Comparison of ENCODE assay signal across 8 mouse cellular contexts in the genomic region with DNA sequence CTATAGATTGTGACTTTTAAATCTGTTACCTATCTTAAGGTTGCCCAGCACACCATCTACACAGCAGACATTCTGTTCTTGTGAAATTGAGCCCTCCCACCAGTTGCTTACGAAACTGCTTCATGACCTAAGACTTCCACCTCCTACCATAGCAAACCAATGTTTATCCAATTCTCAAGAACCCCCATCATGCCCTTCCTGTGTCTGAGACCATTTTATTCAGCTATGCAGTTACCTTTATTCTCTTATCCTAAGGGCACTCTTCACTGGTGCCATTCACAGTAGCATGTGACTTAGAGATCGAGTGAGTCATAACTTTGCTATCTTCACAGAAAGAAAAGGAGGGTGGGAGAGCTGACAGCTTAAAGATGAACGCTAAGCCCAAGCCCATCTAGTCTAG. TPM values are rescaled to one million over a fixed set of nuclear protein-coding genes. Genes with fewer than 3 reads are reported as not detected.
A peak's percentile ranks its signal among the peaks of the same experiment; 100 is the strongest.
DNase-seq lines count a peak whose midpoint lies in the region; ATAC-seq lines count a peak whose summit lies in the region.

No protein-coding gene starts in this region.

- H3K27me3 ChIP-seq in neural tube, embryonic 11.5 days (ENCODE audit: control insufficient read depth, insufficient read depth, low read length): no peaks in the 10 kb centered on the region
- no peaks in the 10 kb centered on the region for H3K27me3 ChIP-seq in forebrain, embryonic 16.5 days (replicated peaks; ENCODE audit: control insufficient read depth, insufficient read depth, low read length)
- no peaks in the 10 kb centered on the region for H3K27me3 ChIP-seq in liver, embryonic 16.5 days (ENCODE audit: control insufficient read depth, insufficient read depth, low read depth, low read length)

- no peaks in the 10 kb centered on the region for H3K36me3 ChIP-seq in neural tube, embryonic 11.5 days (ENCODE audit: control insufficient read depth, insufficient read depth, low read length)
- H3K36me3 ChIP-seq in forebrain, embryonic 16.5 days (ENCODE audit: control insufficient read depth, insufficient read depth): no peaks in the 10 kb centered on the region
- H3K36me3 ChIP-seq in liver, embryonic 16.5 days (ENCODE audit: control insufficient read depth, insufficient read depth): no peaks in the 10 kb centered on the region

- H3K4me1 ChIP-seq in neural tube, embryonic 11.5 days (ENCODE audit: control insufficient read depth, insufficient read depth, low read length): peaks cover 20% of the 10 kb centered on the region
- H3K4me1 ChIP-seq in forebrain, embryonic 16.5 days (replicated peaks; ENCODE audit: control insufficient read depth, insufficient read depth, low read length): peaks cover 43% of the 10 kb centered on the region
- H3K4me1 ChIP-seq in liver, embryonic 16.5 days (ENCODE audit: control insufficient read depth, low read depth, low read length): peaks cover 46% of the 10 kb centered on the region

- H3K9me3 ChIP-seq in neural tube, embryonic 11.5 days (ENCODE audit: control insufficient read depth, low read length): no peaks in the 10 kb centered on the region
- H3K9me3 ChIP-seq in forebrain, embryonic 16.5 days (ENCODE audit: control insufficient read depth, low read length): no peaks in the 10 kb centered on the region
- no peaks in the 10 kb centered on the region for H3K9me3 ChIP-seq in liver, embryonic 16.5 days (replicated peaks; ENCODE audit: control insufficient read depth, low read length)

- peak overlapping the region; percentile 82 for H3K4me3 ChIP-seq in neural tube, embryonic 11.5 days (ENCODE audit: low read depth, low read length)
- H3K4me3 ChIP-seq in forebrain, embryonic 16.5 days (replicated peaks; ENCODE audit: low read length): no peak overlapping the region
- H3K4me3 ChIP-seq in liver, embryonic 16.5 days (ENCODE audit: low read depth, low read length): peak overlapping the region; percentile 88

- H3K27ac ChIP-seq in neural tube, embryonic 11.5 days (ENCODE audit: low read depth, low read length): no peak overlapping the region
- H3K27ac ChIP-seq in forebrain, embryonic 16.5 days (ENCODE audit: low read length): no peak overlapping the region
- no peak overlapping the region; the same call in 1 of the 2 replicates for H3K27ac ChIP-seq in liver, embryonic 16.5 days (ENCODE audit: low read length)

- ATAC-seq in neural tube, embryonic 11.5 days (ENCODE audit: insufficient read depth, low FRiP score, low TSS enrichment): no peak
- ATAC-seq in forebrain, embryonic 16.5 days: no peak
- no peak for ATAC-seq in liver, embryonic 16.5 days (ENCODE audit: low read depth)
- no peak for ATAC-seq in activated CD4-positive, CD25-positive, alpha-beta regulatory T cell, adult 4 months

- peak overlapping the region; percentile 62 for H3K4me2 ChIP-seq in neural tube, embryonic 11.5 days (ENCODE audit: low read depth)
- H3K4me2 ChIP-seq in forebrain, embryonic 16.5 days (ENCODE audit: low read length): peak overlapping the region; percentile 88
- peak overlapping the region; percentile 80 for H3K4me2 ChIP-seq in liver, embryonic 16.5 days (ENCODE audit: low read depth, low read length)

- peak overlapping the region; percentile 89 for H3K9ac ChIP-seq in neural tube, embryonic 11.5 days (ENCODE audit: low read length)
- H3K9ac ChIP-seq in forebrain, embryonic 16.5 days (replicated peaks; ENCODE audit: low read depth, low read length): no peak overlapping the region
- peak overlapping the region; percentile 88; the same call in 1 of the 2 replicates for H3K9ac ChIP-seq in liver, embryonic 16.5 days (ENCODE audit: low read depth, low read length)

- 46% methylated on average over 3 of the region's 3 CpGs for WGBS in neural tube, embryonic 11.5 days
- 41% methylated on average over 3 of the region's 3 CpGs for WGBS in forebrain, embryonic 16.5 days
- 23% methylated on average over 3 of the region's 3 CpGs for WGBS in liver, embryonic 16.5 days (ENCODE audit: insufficient replicate concordance)

- DNase-seq in neural tube, embryonic 11.5 days (ENCODE audit: low spot score): no peak
- DNase-seq in neural tube, embryonic 10.5 days (ENCODE audit: extremely low spot score, low spot score): no peak
- DNase-seq in thymus, postnatal 0 days (ENCODE audit: low spot score): no peak
- DNase-seq in urinary bladder, postnatal 4 days (ENCODE audit: low spot score in 2 of 2): no peak
- DNase-seq in layer of hippocampus, adult 9-11 months: no peak

RNA-seq across cellular contexts. Expression of a gene that starts 1.1 kb away (rescaled TPM):
- 9.1 and 9.2 TPM in 2 replicates for polyA plus RNA-seq in neural tube, embryonic 11.5 days (2014; fragmentation: Nextera tagmentation; extraction: Ambion mirVana)
- polyA plus RNA-seq in forebrain, embryonic 16.5 days (2015; fragmentation: Nextera tagmentation; extraction: Ambion mirVana): 7.7 and 8.0 TPM in 2 replicates
- 1.4 and 1.7 TPM in 2 replicates for polyA plus RNA-seq in liver, embryonic 16.5 days (2015; fragmentation: Nextera tagmentation; extraction: Ambion mirVana)
- polyA plus RNA-seq in thymus, postnatal 0 days (2015; fragmentation: Nextera tagmentation; extraction: Ambion mirVana): 1.6 and 2.0 TPM in 2 replicates
- 1 to 10 TPM; 1.8 to 2.3 TPM for polyA plus RNA-seq in activated CD4-positive, CD25-positive, alpha-beta regulatory T cell, adult 4 months (2017; shearing (Covaris generic))
